Mouse (Mus musculus): ENCODE results near the gene Zfp935. TPM values are rescaled to one million over a fixed set of nuclear protein-coding genes. Genes with fewer than 3 reads are reported as not detected.
"Not testable (repeated sequence)": the region's sequence is repeated elsewhere in the genome, so short reads cannot be mapped to it uniquely, and the experiment has no call there.

Zfp935 gene
- polyA plus RNA-seq (2012; ENCODE audit: insufficient read depth, low replicate concordance): not detected in 2 replicates

GRCm38 (mm10) chr13:62558189-62559110 is at the start of gene Zfp935:
Gene Zfp935 (minus strand): TSS chr13:62558511.
- H3K36me3 ChIP-seq (replicated peaks; ENCODE audit: low read length); H3K27me3 ChIP-seq (replicated peaks); H3K4me1 ChIP-seq: not testable (repeated sequence)
- peak within 1 kb of the TSS; percentile 85 for H3K4me3 ChIP-seq (replicated peaks)
- peaks cover 18% of the 10 kb centered on the region for H3K9me3 ChIP-seq

- not testable (repeated sequence) for H3K9me3 ChIP-seq; H3K4me3 ChIP-seq (replicated peaks); H3K4me1 ChIP-seq; H3K27me3 ChIP-seq (replicated peaks); H3K36me3 ChIP-seq (replicated peaks; ENCODE audit: low read length)
Observed at GRCm38 (mm10) chr13:62571099-62571498, 12.8 kb upstream of the Zfp935 start, which contains the start of gene Zfp934. Gene Zfp934 (minus strand): TSS chr13:62571199.

GRCm38 (mm10) chr13:62561696-62562095 is 3.4 kb upstream of the Zfp935 start:
- not testable (repeated sequence) for H3K4me3 ChIP-seq (replicated peaks); H3K36me3 ChIP-seq (replicated peaks; ENCODE audit: low read length); H3K4me1 ChIP-seq; H3K9me3 ChIP-seq; H3K27me3 ChIP-seq (replicated peaks)

- not testable (repeated sequence) for H3K4me1 ChIP-seq; H3K4me3 ChIP-seq (replicated peaks); H3K9me3 ChIP-seq; H3K36me3 ChIP-seq (replicated peaks; ENCODE audit: low read length); H3K27me3 ChIP-seq (replicated peaks)
Observed at GRCm38 (mm10) chr13:62530129-62530528, 28.2 kb downstream of the Zfp935 start.

- not testable (repeated sequence) for H3K4me1 ChIP-seq; H3K4me3 ChIP-seq (replicated peaks); H3K27me3 ChIP-seq (replicated peaks); H3K9me3 ChIP-seq; H3K36me3 ChIP-seq (replicated peaks; ENCODE audit: low read length)
Observed at GRCm38 (mm10) chr13:62510641-62511420, 47.5 kb downstream of the Zfp935 start.

GRCm38 (mm10) chr13:62472661-62473060 is 85.7 kb downstream of the Zfp935 start:
- H3K4me1 ChIP-seq; H3K27me3 ChIP-seq (replicated peaks); H3K4me3 ChIP-seq (replicated peaks); H3K36me3 ChIP-seq (replicated peaks; ENCODE audit: low read length); H3K9me3 ChIP-seq: not testable (repeated sequence)

- not testable (repeated sequence) for H3K36me3 ChIP-seq (replicated peaks; ENCODE audit: low read length); H3K27me3 ChIP-seq (replicated peaks); H3K9me3 ChIP-seq; H3K4me1 ChIP-seq; H3K4me3 ChIP-seq (replicated peaks)
Observed at GRCm38 (mm10) chr13:62469947-62470346, 88.4 kb downstream of the Zfp935 start.

GRCm38 (mm10) chr13:62466424-62467334 is 91.6 kb downstream of the Zfp935 start, which contains the start of gene Gm49359:
Gene Gm49359 (minus strand): TSS chr13:62466832.
- not testable (repeated sequence) for H3K36me3 ChIP-seq (replicated peaks; ENCODE audit: low read length); H3K27me3 ChIP-seq (replicated peaks); H3K9me3 ChIP-seq; H3K4me1 ChIP-seq
- H3K4me3 ChIP-seq (replicated peaks): peak within 1 kb of the TSS; percentile 94

Other genes starting within 250 kb of the Zfp935 start
- not detected in 2 replicates for gene Gm3604, start 175.3 kb downstream of the Zfp935 start, polyA plus RNA-seq (2012; ENCODE audit: insufficient read depth, low replicate concordance)
- not detected in 2 replicates for gene Gm49359, start 91.7 kb downstream of the Zfp935 start, polyA plus RNA-seq (2012; ENCODE audit: insufficient read depth, low replicate concordance)
- not detected in 2 replicates for gene Zfp934, start 12.7 kb upstream of the Zfp935 start, polyA plus RNA-seq (2012; ENCODE audit: insufficient read depth, low replicate concordance)
- gene 6720489N17Rik, start 65.7 kb upstream of the Zfp935 start, polyA plus RNA-seq (2012; ENCODE audit: insufficient read depth, low replicate concordance): not detected in 2 replicates
- gene Platr25, start 202.2 kb upstream of the Zfp935 start, polyA plus RNA-seq (2012; ENCODE audit: insufficient read depth, low replicate concordance): not detected in 2 replicates
- not detected in 2 replicates for gene Gm5141, start 227.3 kb upstream of the Zfp935 start, polyA plus RNA-seq (2012; ENCODE audit: insufficient read depth, low replicate concordance)

Measured in megakaryocyte, embryonic 14.5 days (primary cell).